Comparison of ENCODE assay signal across 10 mouse cellular contexts in genomic region chr6:99013119-99013865, GRCm38 (mm10).
DNase-seq lines count a peak whose midpoint lies in the region; ATAC-seq and TF ChIP-seq lines count a peak whose summit lies in the region.
"Had no signal": no experiment of that assay in that cellular context is flagged by ENCODE, and none has a peak within 500 bp of the region (broad histone marks: within the 10 kb centered on the region; RNA-seq: fewer than 3 reads in every experiment).

No protein-coding gene starts in this region.

- no peak overlapping the region for H3K4me3 ChIP-seq in lung, postnatal 0 days (ENCODE audit: low read depth, low read length)
- no peak overlapping the region for H3K4me3 ChIP-seq in lung, adult 2 months (replicated peaks; ENCODE audit: extremely low read depth, low read depth, low read length)
- H3K4me3 ChIP-seq in stomach, postnatal 0 days (ENCODE audit: low read depth, low read length) = no peak overlapping the region
- H3K4me3 ChIP-seq in kidney, embryonic 15.5 days (replicated peaks) = no peak overlapping the region
- H3K4me3 ChIP-seq: myocyte had no signal

- H3K9ac ChIP-seq in lung, postnatal 0 days (replicated peaks; ENCODE audit: low read depth) = no peak overlapping the region
- H3K9ac ChIP-seq in stomach, postnatal 0 days (ENCODE audit: low read length) = no peak overlapping the region
- H3K9ac ChIP-seq in kidney, embryonic 15.5 days = no peak overlapping the region

- H3K9me3 ChIP-seq in lung, postnatal 0 days (ENCODE audit: low read length) = no peaks in the 10 kb centered on the region
- H3K9me3 ChIP-seq in stomach, postnatal 0 days (ENCODE audit: control insufficient read depth, low read length) = no peaks in the 10 kb centered on the region
- H3K9me3 ChIP-seq in kidney, embryonic 15.5 days (replicated peaks) = peaks cover 3% of the 10 kb centered on the region; the same call in 1 of the 2 replicates

- no peak overlapping the region for H3K4me2 ChIP-seq in lung, postnatal 0 days (replicated peaks; ENCODE audit: low read depth, low read length)
- no peak overlapping the region for H3K4me2 ChIP-seq in stomach, postnatal 0 days (replicated peaks; ENCODE audit: low read depth)
- no peak overlapping the region; the same call in 1 of the 2 replicates for H3K4me2 ChIP-seq in kidney, embryonic 15.5 days

- peaks cover 38% of the 10 kb centered on the region; the same call in 1 of the 2 replicates for H3K36me3 ChIP-seq in lung, postnatal 0 days (ENCODE audit: insufficient read depth, low read length)
- H3K36me3 ChIP-seq in stomach, postnatal 0 days (ENCODE audit: control insufficient read depth, insufficient read depth, low read length) = peaks cover 19% of the 10 kb centered on the region
- H3K36me3 ChIP-seq in kidney, embryonic 15.5 days = peaks cover 22% of the 10 kb centered on the region

- TF ChIP-seq POLR2A in lung, adult 2 months (IDR thresholded peaks at IDR 0.05; ENCODE audit: borderline replicate concordance, extremely low read depth, low read depth, low read length) = no peak

- DNase-seq in heart, adult 11 months = peak; percentile 85
- no peak for DNase-seq in heart, adult 8-10 months (ENCODE audit: low spot score)
- no peak for DNase-seq in lung, postnatal 0 days (ENCODE audit: low spot score)
- DNase-seq in lung, adult 2 months = no peak
- DNase-seq in mesoderm, embryonic 11.5 days (ENCODE audit: low read depth, low spot score) = peak; percentile 79
- DNase-seq in stomach, postnatal 0 days (ENCODE audit: low spot score) = no peak
- no peak for DNase-seq in kidney, adult 9 months
- DNase-seq: kidney, adult 11 months had no signal

- TF ChIP-seq CTCF in lung, postnatal 0 days (IDR thresholded peaks at IDR 0.05) = no peak
- no peak for TF ChIP-seq CTCF in lung, adult 2 months (IDR thresholded peaks at IDR 0.05; ENCODE audit: insufficient read depth, low read length)
- no peak for TF ChIP-seq CTCF in stomach, postnatal 0 days (IDR thresholded peaks at IDR 0.05; ENCODE audit: low read depth)

- H3K4me1 ChIP-seq in lung, postnatal 0 days (ENCODE audit: insufficient read depth, low read depth, low read length) = peaks cover 6% of the 10 kb centered on the region; the same call in 1 of the 2 replicates
- H3K4me1 ChIP-seq in lung, adult 2 months (ENCODE audit: control insufficient read depth, insufficient read depth, low read length) = peaks cover 43% of the 10 kb centered on the region
- 0 out of 2 replicates have a peak, but pooled peaks cover 7% of the 10 kb centered on the region for H3K4me1 ChIP-seq in stomach, postnatal 0 days (replicated peaks; ENCODE audit: control insufficient read depth, insufficient read depth)
- H3K4me1 ChIP-seq in kidney, embryonic 15.5 days = peaks cover 35% of the 10 kb centered on the region

- WGBS in lung, postnatal 0 days = 34% methylated on average over 14 of the region's 14 CpGs
- 42% methylated on average over 14 of the region's 14 CpGs for WGBS in lung, adult 2 months
- 44% methylated on average over 14 of the region's 14 CpGs for WGBS in stomach, postnatal 0 days
- 30% methylated on average over 14 of the region's 14 CpGs for WGBS in kidney, embryonic 15.5 days

- no peaks in the 10 kb centered on the region for H3K27me3 ChIP-seq in lung, postnatal 0 days (replicated peaks; ENCODE audit: insufficient read depth, low read length)
- H3K27me3 ChIP-seq in stomach, postnatal 0 days (ENCODE audit: control insufficient read depth, insufficient read depth, low read length) = no peaks in the 10 kb centered on the region
- peaks cover 8% of the 10 kb centered on the region; the same call in 1 of the 2 replicates for H3K27me3 ChIP-seq in kidney, embryonic 15.5 days

- TF ChIP-seq EP300 in lung, postnatal 0 days (IDR thresholded peaks at IDR 0.05) = no peak
- no peak for TF ChIP-seq EP300 in stomach, postnatal 0 days (optimal IDR thresholded peaks at IDR 0.05)

- ATAC-seq in lung, postnatal 0 days = no peak
- ATAC-seq in stomach, postnatal 0 days (ENCODE audit: low FRiP score, low TSS enrichment) = no peak
- ATAC-seq in kidney, embryonic 15.5 days (replicated peaks; ENCODE audit: low FRiP score) = no peak

- peak overlapping the region; percentile 64; the same call in 1 of the 2 replicates for H3K27ac ChIP-seq in lung, postnatal 0 days (ENCODE audit: low read length)
- H3K27ac ChIP-seq in stomach, postnatal 0 days (replicated peaks) = peak overlapping the region; percentile 3; the same call in 1 of the 2 replicates
- H3K27ac ChIP-seq in kidney, embryonic 15.5 days = no peak overlapping the region

Comparison
In these comparisons a context has a peak if more than half of its experiments do, and no peak if none do; other contexts are left out.
1. DNase-seq: peak in heart, adult 11 months (single experiment) and mesoderm, embryonic 11.5 days (single experiment); none in heart, adult 8-10 months (single experiment), lung, postnatal 0 days (single experiment), lung, adult 2 months (single experiment), stomach, postnatal 0 days (single experiment) and kidney, adult 9 months (single experiment).